Mouse (Mus musculus): ENCODE data around the gene Abcc6. TPM values are rescaled to one million over a fixed set of nuclear protein-coding genes. Genes with fewer than 3 reads are reported as not detected.
"Not testable (repeated sequence)": the region's sequence is repeated elsewhere in the genome, so short reads cannot be mapped to it uniquely, and the experiment has no call there.

The Abcc6 gene
- total RNA-seq, 2 experiments from 2014 or later = 2.3 to 4.3 TPM

DNA sequence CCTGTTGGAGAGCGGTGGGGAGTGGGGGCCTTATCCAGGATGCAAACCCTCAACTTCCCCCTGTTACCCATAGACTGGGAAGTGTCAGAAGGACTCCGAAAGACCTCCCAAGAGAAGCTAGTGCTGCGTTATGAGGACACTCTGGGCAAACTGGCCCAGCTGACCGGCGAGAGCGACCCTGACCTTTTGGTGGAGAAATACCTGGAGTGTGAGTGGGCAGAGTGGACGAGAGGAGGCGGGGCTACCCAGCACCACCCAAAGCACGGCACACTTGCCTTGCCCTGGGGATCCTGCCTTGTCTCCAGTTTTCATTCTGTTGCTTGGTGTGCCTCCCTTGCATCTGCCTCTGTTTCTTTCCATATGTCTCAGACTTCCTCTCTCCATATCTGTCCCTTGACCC is 88.1 kb downstream of the Abcc6 start:
- DNase-seq (ENCODE audit: extremely low spot score in 1 of 2, low spot score in 1 of 2) = no peak

DNA sequence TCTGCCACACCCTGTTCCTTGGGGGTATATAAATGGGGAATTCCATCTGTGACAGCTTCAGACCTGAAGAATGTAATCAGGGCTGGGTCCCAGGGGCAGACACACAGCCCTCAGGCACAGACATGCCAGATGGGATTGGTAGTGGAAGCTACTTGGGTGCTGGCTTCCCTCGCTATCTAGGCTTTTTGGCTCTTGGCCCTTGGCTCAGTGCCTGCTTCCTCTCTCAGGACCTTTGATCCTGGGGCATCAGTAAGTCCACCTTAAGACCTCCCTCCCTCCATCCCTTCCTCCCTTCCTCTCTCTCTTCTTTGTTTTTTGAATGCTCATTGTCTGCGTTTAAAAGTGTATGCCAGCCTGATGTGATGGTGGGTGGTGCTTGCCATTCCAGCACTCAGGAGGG is 90.3 kb downstream of the Abcc6 start:
- no peak for DNase-seq (ENCODE audit: extremely low spot score in 1 of 2, low spot score in 1 of 2)

DNA sequence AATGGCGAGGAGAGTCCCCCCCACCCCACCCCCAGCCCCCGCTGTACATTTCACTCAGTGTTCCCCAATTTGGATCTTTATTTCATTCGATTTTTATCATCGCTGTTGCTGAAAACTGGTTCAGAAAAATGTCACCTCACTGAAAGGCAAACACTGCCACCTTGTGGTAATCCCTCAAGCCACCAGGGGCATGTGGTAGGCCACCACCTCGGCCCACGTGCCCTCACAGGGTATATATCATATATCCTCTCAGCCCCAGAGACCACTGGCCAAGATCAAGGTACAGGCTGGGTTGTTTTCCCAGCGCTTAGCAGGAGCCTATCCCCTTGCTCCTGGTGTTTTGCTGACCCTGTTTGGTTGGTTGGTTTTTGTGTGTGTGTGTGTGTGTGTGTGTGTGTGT is 95.0 kb downstream of the Abcc6 start:
- peak; percentile 44 to 58 for DNase-seq (ENCODE audit: extremely low spot score in 1 of 2, low spot score in 1 of 2)

DNA sequence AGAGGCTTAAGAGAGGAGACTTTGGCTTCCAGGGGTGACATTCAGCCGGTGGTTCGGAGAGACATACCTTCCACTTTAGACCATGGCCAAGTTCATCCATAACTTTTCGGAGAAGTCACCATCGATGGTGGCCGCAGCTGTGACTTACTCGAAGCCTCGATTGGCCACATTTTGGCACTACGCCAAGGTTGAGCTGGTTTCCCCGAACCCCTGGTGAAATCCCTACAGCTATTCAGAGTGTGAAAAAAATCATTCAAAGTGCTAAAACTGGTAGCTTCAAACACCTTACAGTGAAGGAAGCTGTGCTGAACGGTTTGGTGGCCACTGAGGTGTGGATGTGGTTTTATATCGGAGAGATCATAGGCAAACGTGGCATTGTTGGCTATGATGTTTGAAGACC is 96.3 kb downstream of the Abcc6 start:
- not testable (repeated sequence) for DNase-seq (ENCODE audit: extremely low spot score in 1 of 2, low spot score in 1 of 2)

DNA sequence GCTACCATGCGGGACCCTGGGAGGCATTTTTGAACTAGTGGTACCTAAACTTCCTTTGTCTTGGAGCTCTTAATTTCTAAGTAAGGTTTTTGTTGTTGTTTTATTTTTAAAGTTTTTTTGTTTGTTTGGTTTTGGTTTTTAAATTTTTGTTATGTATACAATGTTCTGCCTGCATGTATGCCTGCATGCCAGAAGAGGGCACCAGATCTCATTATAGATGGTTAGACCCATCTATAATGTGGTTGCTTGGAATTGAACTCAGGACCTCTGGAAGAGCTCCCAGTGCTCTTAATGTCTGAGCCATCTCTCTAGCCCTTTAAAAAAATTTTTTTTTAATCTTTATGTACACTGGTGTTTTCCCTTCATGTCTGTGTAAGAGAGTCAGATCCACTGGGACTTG is 100.4 kb downstream of the Abcc6 start:
- no peak for DNase-seq (ENCODE audit: extremely low spot score in 1 of 2, low spot score in 1 of 2)

DNA sequence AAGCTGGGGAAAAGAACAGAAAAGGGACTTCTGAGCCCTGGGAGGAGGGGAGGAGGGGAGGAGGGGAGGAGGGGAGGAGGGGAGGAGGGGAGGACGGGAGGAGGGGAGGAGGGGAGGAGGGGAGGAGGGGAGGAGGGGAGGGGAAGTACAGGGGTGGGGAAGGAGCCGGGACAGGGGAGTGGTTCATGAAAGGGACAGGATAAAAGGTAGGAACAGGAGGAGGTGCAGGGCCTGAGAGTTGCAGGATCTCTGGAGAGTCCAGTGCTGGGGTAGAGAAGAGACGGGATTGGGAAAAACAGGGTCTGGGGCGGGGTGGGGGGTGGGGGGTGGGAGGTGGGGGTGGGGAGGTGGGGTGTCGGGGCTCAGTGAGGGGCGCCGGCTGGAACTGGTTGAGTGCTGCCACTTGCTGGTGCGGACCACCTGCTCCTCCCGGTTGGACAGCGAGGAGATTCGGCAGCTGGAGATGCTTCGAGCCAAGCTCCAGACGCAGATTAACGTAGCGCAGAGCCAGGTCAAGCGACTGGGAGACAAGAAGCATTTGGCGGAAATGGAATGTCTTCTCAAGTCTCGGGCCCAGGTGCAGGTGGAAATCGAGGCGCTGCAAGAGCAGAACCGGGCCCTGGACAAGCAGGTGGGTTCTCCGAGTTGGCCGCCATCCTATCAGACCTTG is 101.3 kb downstream of the Abcc6 start:
- no peak for DNase-seq (ENCODE audit: extremely low spot score in 1 of 2, low spot score in 1 of 2)

DNA sequence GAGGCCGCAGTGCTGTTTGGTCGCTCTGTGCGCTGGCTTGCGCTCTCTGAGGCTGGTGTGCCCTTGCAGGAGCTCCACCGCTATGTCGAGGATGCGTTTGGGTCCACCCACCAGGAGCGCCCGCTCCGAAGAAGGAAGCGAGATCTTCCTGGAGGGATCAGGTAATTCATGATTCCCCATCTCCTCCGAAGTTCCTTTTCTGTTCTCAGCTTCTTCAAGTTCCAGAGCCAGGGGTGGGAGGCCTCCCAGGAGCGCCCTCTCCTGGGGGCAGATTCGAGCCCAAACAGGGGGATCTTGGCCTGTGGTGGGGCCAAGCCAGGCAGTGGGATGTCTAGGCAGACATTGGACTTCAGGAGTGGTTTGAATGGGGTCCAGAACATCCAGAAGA is 105.7 kb downstream of the Abcc6 start:
- DNase-seq (ENCODE audit: extremely low spot score in 1 of 2, low spot score in 1 of 2) = no peak

DNA sequence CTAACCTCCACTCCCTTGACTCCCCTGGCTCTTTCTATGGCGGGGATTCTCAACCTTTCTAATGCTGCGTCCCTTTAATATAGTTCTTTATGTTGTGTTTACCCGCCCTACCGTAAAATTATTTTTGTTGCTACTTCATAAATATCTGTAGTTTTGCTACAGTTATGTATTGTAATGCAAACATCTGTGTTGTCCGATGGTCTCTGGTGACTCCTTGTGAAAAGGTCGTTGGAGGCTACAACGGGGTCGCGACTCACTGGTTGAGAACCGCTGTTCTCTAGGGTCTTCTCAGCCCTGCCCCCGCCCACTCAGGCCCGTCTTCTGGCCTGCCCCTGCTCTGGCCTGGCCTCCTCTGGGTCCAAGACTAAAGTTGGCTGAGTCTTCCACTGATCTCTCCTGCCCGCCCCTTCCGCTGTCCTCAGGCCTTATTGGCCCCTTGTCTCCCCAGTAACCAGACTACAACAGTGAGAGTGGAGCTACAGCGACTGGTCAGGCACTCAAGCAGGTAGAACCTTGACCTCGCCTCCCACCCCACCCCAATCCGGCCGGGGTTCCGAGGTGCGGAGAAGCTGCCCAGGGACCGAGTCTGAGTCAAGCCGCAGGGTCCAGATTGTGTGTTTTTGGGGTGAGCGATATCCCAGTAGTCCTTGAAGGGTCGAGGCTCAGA is 106.2 kb downstream of the Abcc6 start, which contains the start of gene Ccdc114:
TSS of gene Ccdc114 (plus strand) at position 311 of the 667 bp plus-strand sequence.
- no peak for DNase-seq (ENCODE audit: extremely low spot score in 1 of 2, low spot score in 1 of 2)

DNA sequence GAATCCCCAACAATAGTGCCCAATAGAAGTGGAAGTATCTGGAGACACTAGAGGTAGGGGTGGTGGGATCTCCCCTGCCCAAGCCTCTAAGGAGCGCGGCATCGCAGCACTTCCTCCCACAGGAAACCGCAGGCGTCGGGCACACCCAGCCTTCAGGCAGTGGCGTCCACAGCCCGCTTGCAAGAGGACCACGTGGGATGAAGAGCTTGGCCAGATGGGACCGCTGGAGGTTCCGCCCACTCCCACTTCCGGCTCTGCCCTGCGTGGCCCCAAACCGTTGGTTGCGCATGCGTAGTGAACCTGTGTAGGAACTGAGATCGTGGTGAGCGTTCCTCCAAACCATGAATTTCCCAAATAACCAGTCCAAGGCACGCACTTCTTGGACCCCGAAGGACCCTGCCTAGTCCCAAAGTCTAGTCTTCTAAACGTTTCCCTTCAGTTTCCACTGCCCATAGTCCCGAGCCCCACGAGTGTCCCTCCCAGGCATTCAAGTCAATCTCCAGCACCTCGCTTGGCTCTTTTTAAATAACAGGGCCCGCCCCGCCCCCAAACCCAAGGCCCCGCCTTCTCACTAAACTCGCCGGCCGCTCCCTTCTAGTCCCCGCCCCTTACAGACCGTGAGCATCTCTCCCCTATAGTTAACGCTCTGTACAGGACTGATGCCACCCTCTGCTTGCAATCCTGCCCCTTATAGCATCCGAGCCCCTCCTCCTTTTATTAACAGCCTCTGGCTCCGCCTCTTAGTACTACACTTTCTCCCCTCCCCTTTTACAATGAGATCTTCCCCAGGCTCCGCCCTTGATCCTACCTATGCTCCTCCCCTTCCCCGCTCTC is 107.0 kb downstream of the Abcc6 start:
- DNase-seq (ENCODE audit: extremely low spot score in 1 of 2, low spot score in 1 of 2) = peak; percentile 79 to 84

DNA sequence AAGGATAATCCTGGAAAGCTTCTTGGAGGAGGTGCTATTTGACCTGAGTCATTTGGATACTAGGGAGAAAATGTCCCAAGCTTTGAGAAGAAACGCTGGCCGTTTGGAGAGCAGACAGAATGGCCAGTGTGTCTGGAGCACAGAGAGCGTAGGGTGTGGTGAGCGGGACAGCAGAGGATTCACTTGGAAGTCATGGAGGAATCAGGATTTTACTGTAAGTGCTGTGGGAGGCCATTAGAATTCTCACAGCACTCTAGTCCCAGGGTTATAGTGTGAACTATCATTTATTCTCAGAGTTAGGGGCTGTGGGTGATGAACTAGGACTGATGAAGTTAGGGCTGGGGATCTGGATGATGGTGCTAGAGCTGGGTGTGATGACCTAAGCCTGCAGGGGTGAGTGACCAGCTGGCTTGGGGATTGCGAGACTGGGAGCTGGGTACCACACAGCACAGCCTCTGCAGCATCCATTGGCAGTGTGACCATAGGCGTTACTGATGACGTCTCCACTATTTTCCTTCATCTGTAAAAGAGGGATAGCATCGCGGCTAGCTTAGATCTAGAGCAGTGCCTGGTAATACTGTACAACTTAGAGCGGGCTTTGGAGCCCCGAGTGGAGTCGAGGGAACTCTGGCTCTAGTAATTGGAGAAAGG is 108.0 kb downstream of the Abcc6 start:
- DNase-seq (ENCODE audit: extremely low spot score in 1 of 2, low spot score in 1 of 2) = no peak

DNA sequence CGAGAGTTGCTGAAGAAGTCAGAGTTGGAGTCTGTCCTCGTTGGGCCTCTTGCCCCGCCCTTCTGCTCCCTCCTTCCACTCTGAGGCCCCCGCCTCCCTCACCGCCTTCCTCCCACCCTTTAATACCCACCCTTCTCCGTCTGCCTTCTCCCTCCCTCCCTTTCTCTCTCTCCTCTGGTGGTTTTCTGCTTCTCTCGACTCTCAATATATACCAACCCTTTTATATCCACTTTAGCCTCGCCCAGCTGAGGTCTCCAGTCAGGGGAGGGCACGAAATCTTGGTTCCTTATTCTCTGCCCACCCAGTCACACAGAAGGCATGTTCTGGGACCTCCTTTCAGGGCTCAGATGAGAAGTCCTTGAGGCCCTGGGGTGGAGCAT is 108.9 kb downstream of the Abcc6 start, which contains the start of gene Emp3:
TSS of gene Emp3 (minus strand) at position 163 of the 380 bp plus-strand sequence.
- DNase-seq (ENCODE audit: extremely low spot score in 1 of 2, low spot score in 1 of 2) = no peak

DNA sequence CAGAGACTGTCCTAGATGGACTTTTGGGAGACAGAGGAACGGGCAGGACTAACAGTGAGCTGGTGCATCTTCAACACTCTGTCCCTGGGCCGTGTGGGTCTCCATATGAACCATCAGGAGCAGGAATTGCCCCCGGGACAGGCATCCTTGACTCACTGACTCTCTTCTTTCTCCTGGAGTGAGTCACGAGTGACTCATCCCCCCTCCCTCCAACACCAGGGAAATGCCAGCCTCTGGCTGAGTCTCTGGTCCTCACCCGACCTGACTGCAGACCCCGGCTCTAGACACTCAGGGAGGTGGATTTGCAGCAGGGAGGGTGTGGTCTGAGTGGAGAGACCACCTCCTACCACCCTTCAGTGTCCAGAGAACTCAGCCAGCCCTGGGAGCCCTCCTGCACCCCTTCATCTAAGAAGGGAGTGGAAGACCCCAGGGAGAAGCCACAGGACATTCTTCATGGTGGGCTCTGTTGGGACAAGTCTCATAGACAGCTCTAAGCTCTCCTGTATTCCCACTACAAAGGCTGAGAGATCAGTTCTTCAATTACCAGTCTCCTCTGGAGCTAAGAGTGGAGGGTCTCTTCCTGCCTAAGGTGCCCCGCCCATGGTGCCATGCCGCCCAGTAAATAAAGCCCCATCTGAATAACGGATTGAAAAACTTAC is 109.4 kb downstream of the Abcc6 start:
- no peak for DNase-seq (ENCODE audit: extremely low spot score in 1 of 2, low spot score in 1 of 2)

DNA sequence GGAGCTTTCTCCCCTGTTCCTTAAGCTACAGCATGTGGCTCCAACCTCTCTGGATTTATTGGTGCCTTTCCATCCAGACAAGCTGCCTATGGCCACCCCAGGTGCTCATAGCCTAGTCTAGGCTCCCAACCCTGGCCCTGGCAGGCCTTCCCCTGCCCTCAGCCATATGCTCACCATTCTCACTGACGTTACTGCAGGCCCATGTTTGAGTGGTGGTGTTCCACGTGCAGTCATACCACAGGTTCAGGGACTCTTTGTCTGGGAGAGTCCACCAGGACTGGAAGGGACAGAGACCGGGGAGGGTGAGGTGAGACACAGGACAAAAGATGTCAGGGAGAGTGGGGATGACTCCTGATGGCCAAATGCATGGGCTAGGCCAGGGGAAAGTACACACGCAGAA is 110.3 kb downstream of the Abcc6 start:
- DNase-seq (ENCODE audit: extremely low spot score in 1 of 2, low spot score in 1 of 2) = no peak

DNA sequence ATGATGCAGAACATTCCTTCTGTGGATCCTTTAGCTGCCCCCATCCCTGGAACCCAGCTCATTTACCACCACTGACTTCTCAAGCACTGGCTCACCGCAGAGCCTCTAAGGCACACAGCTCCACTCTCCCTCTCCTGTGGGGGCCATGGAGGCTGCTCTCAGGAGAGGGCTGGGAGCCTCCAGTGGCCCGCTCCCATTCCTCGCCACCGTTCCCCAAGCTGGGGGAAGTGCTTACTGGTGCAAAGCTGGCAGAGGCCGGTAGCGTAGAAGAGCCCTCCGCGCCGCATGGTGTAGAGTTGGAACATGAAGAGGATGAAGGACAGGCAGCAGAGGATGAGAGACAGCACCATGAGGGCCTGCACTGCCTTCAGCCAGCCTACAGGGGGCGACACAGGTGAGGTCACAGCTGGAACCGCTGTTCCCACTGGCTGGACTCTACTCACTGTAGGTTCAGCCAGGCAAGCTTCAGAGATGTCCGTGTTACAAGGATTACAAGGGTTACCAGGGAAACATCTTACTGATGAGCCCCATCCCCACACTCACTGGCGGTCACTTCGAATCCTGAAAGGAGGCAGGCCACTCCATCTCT is 110.9 kb downstream of the Abcc6 start:
- DNase-seq (ENCODE audit: extremely low spot score in 1 of 2, low spot score in 1 of 2) = no peak

DNA sequence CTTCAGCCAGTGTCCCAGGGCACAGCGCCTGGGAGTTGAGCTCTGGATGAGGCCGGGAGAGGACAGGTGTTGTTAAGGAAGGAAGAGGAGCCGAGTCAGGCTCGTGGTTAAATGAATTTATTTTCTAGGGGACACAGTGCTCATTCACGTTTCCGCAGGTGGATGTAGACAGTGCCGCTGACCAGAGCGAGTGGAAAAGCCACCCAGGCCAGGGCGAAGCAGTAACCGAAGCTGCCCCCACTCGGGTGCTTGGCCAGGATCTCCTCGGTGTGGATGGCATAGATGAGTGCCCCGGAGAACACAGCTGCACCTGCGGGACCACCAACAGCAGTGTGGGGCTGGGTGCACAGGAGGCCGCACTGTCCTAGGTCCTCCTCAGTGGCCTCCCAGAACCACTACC is 112.2 kb downstream of the Abcc6 start:
- DNase-seq (ENCODE audit: extremely low spot score in 1 of 2, low spot score in 1 of 2) = no peak

Other genes with a start within 250 kb of the Abcc6 start
- 100 to 1,000 TPM; 256 to 314 TPM for gene Lmtk3, start 246.6 kb downstream of the Abcc6 start, total RNA-seq (2021)
- gene Sult2b1, start 245.6 kb downstream of the Abcc6 start, total RNA-seq (2021) = 1 to 10 TPM; 6.8 to 9.1 TPM
- 100 to 1,000 TPM; 153 to 154 TPM for gene Cyth2, start 215.7 kb downstream of the Abcc6 start, total RNA-seq (2021)
- gene Kcnj14, start 205.5 kb downstream of the Abcc6 start, total RNA-seq (2021) = 1 to 10 TPM; 1.4 to 2.6 TPM
- gene Grwd1, start 199.4 kb downstream of the Abcc6 start, total RNA-seq (2021) = 10 to 100 TPM; 20.0 to 20.8 TPM
- gene Kdelr1, start 157.5 kb downstream of the Abcc6 start, total RNA-seq (2021) = 10 to 100 TPM; 74.9 to 75.2 TPM
- gene Grin2d, start 151.9 kb downstream of the Abcc6 start, total RNA-seq (2021) = 10 to 100 TPM; 11.2 to 12.7 TPM
- gene Syngr4, start 133.6 kb downstream of the Abcc6 start, total RNA-seq (2021) = not detected
- 10 to 100 TPM; 22.5 to 24.6 TPM for gene Tmem143, start 133.4 kb downstream of the Abcc6 start, total RNA-seq (2021)
- gene Emp3, start 108.9 kb downstream of the Abcc6 start, total RNA-seq (2021) = 1 to 10 TPM; 2.2 to 2.5 TPM
- gene Ccdc114, start 106.2 kb downstream of the Abcc6 start, total RNA-seq (2021) = 1 to 10 TPM; 3.1 to 3.2 TPM
- 100 to 1,000 TPM; 103 to 109 TPM for gene Nomo1, start 3.4 kb upstream of the Abcc6 start, total RNA-seq (2021)
- 10 to 100 TPM; 31.8 to 31.9 TPM for gene Kcnj11, start 70.5 kb upstream of the Abcc6 start, total RNA-seq (2021)
- 10 to 100 TPM; 42.6 to 48.4 TPM for gene Abcc8, start 149.7 kb upstream of the Abcc6 start, total RNA-seq (2021)
- under 1 TPM in 1 of 2 experiments, not detected in 1; 0.28 TPM for gene Ush1c, start 208.2 kb upstream of the Abcc6 start, total RNA-seq (2021)
- gene Otog, start 210.7 kb upstream of the Abcc6 start, total RNA-seq (2021) = under 1 TPM; 0.14 to 0.27 TPM